Mouse (Mus musculus): ENCODE data around the gene Gsto2. TPM values are rescaled to one million over a fixed set of nuclear protein-coding genes. Genes with fewer than 3 reads are reported as not detected.

The Gsto2 gene
- total and polyA plus RNA-seq, 2 experiments from 2014 or later: 1.7 to 11.4 TPM

GRCm38 (mm10) chr19:47870102-47870666 is 4.8 kb downstream of the Gsto2 start:
- Histone ChIP-seq H3K4me1 (ENCODE audit: control insufficient read depth, insufficient read depth) (0 out of 2 replicates have a peak, but pooled peaks cover 1% of the 10 kb centered on the region), H3K9me3 (replicated peaks; ENCODE audit: control insufficient read depth, low read length) (no peaks in the 10 kb centered on the region), H3K4me2 (ENCODE audit: low read depth, low read length) (no peak overlapping the region), H3K36me3 (replicated peaks; ENCODE audit: control insufficient read depth, insufficient read depth, low read length) (no peaks in the 10 kb centered on the region), H3K27ac (ENCODE audit: low read depth) (no peak overlapping the region), H3K27me3 (ENCODE audit: control insufficient read depth, insufficient read depth, low read length) (no peaks in the 10 kb centered on the region), H3K9ac (replicated peaks; ENCODE audit: low read depth, low read length) (no peak overlapping the region), H3K4me3 (ENCODE audit: low read depth, low read length) (no peak overlapping the region)
- 59% methylated on average over 7 of the region's 7 CpGs for WGBS
- no peak for DNase-seq (ENCODE audit: low spot score)
- TF ChIP-seq CTCF (IDR thresholded peaks at IDR 0.05; ENCODE audit: low read depth): no peak
- TF ChIP-seq EP300 (IDR thresholded peaks at IDR 0.05; ENCODE audit: low read depth): no peak
- no peak for ATAC-seq (ENCODE audit: insufficient read depth, low read depth)

GRCm38 (mm10) chr19:47871515-47871914 is 6.2 kb downstream of the Gsto2 start:
- no peak for DNase-seq (ENCODE audit: low spot score)
- Histone ChIP-seq H3K27me3 (ENCODE audit: control insufficient read depth, insufficient read depth, low read length) (no peaks in the 10 kb centered on the region), H3K4me3 (ENCODE audit: low read depth, low read length) (no peak overlapping the region), H3K9ac (replicated peaks; ENCODE audit: low read depth, low read length) (no peak overlapping the region), H3K36me3 (replicated peaks; ENCODE audit: control insufficient read depth, insufficient read depth, low read length) (no peaks in the 10 kb centered on the region), H3K4me2 (ENCODE audit: low read depth, low read length) (no peak overlapping the region), H3K4me1 (ENCODE audit: control insufficient read depth, insufficient read depth) (no peaks in the 10 kb centered on the region), H3K27ac (ENCODE audit: low read depth) (no peak overlapping the region), H3K9me3 (replicated peaks; ENCODE audit: control insufficient read depth, low read length) (no peaks in the 10 kb centered on the region)
- TF ChIP-seq EP300 (IDR thresholded peaks at IDR 0.05; ENCODE audit: low read depth) (no peak), CTCF (IDR thresholded peaks at IDR 0.05; ENCODE audit: low read depth) (peak; percentile 17; the same call in 1 of the 2 replicates)
- ATAC-seq (ENCODE audit: insufficient read depth, low read depth): no peak
- 33% methylated on average over 10 of the region's 10 CpGs for WGBS

GRCm38 (mm10) chr19:47876252-47876651 is 10.9 kb downstream of the Gsto2 start:
- Histone ChIP-seq H3K27me3 (ENCODE audit: control insufficient read depth, insufficient read depth, low read length) (no peaks in the 10 kb centered on the region), H3K4me2 (ENCODE audit: low read depth, low read length) (no peak overlapping the region), H3K4me3 (ENCODE audit: low read depth, low read length) (no peak overlapping the region), H3K9me3 (replicated peaks; ENCODE audit: control insufficient read depth, low read length) (no peaks in the 10 kb centered on the region), H3K27ac (ENCODE audit: low read depth) (no peak overlapping the region), H3K36me3 (replicated peaks; ENCODE audit: control insufficient read depth, insufficient read depth, low read length) (no peaks in the 10 kb centered on the region), H3K4me1 (ENCODE audit: control insufficient read depth, insufficient read depth) (no peaks in the 10 kb centered on the region), H3K9ac (replicated peaks; ENCODE audit: low read depth, low read length) (no peak overlapping the region)
- DNase-seq (ENCODE audit: low spot score) (no peak), ATAC-seq (ENCODE audit: insufficient read depth, low read depth) (0 out of 2 replicates have a peak, but pooled peaks have one; percentile 30)
- whole genome bisulfite sequencing: 39% methylated on average over 15 of the region's 15 CpGs
- no peak for TF ChIP-seq EP300 (IDR thresholded peaks at IDR 0.05; ENCODE audit: low read depth)
- no peak for TF ChIP-seq CTCF (IDR thresholded peaks at IDR 0.05; ENCODE audit: low read depth)

DNA sequence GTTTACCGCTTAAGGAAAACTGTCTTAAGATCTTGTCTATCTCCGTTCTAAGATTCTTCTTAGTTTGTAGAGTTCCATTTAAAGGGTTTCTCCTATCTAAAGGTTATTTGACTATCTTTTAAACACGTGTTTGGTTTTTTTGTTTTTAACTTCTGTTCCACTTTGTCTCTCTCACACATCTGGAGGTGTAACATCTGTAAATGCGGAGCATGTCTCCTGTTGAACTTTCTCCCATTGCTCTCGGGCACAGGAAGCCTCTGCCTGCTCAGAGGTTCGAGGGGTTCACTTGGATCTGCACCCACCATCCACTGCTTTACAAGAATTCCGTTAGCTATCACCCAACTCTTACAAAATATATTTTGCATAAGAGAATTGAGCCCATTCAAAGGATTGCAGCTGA is 16.2 kb downstream of the Gsto2 start:
- no peak overlapping the region for H3K4me2 ChIP-seq (ENCODE audit: low read depth, low read length)
- DNase-seq (ENCODE audit: low spot score) (no peak), ATAC-seq (ENCODE audit: insufficient read depth, low read depth) (no peak)
- peaks cover 19% of the 10 kb centered on the region for H3K4me1 ChIP-seq (ENCODE audit: control insufficient read depth, insufficient read depth)
- no peak overlapping the region for H3K9ac ChIP-seq (replicated peaks; ENCODE audit: low read depth, low read length)
- H3K36me3 ChIP-seq (replicated peaks; ENCODE audit: control insufficient read depth, insufficient read depth, low read length): no peaks in the 10 kb centered on the region
- no peak overlapping the region for H3K27ac ChIP-seq (ENCODE audit: low read depth)
- 71% methylated on average over 7 of the region's 7 CpGs for WGBS
- H3K27me3 ChIP-seq (ENCODE audit: control insufficient read depth, insufficient read depth, low read length): no peaks in the 10 kb centered on the region
- H3K9me3 ChIP-seq (replicated peaks; ENCODE audit: control insufficient read depth, low read length): no peaks in the 10 kb centered on the region
- H3K4me3 ChIP-seq (ENCODE audit: low read depth, low read length): no peak overlapping the region
- no peak for TF ChIP-seq CTCF (IDR thresholded peaks at IDR 0.05; ENCODE audit: low read depth)
- TF ChIP-seq EP300 (IDR thresholded peaks at IDR 0.05; ENCODE audit: low read depth): no peak

DNA sequence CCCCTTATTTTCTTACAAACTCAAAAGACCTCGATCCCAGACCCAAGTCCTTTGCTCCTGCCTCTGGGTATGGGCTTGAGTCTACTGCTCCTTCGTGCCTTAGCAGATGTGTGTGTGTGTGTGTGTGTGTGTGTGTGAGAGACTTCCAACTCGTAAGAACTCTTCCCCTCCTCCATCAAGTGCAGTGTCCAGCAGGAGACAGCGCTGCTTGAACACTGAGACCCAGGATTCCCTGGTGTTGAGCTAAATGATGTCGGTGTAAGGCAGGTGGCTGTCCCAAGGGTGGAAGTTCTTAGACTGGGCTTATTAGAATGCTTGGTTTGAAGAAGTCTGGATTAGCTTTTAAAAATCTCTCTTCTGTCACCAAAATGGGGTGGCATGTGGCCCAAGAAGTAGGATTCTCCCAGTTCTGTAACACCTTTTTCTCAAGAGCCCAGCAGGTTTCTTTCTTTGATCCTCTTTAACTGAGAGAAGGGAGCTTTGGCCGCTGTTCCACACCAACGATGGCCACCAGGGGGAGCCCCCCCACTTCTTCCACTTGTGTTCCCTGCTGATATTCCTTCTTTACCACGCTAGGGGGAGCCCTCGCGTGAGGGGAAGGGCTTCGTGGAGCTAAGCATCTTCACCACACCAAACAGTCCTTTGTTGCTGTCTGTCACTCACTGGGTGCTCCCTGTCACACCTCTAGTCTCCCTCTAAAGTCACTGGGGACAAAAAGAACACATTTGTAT is 17.0 kb downstream of the Gsto2 start:
- no peaks in the 10 kb centered on the region for H3K36me3 ChIP-seq (replicated peaks; ENCODE audit: control insufficient read depth, insufficient read depth, low read length)
- no peak overlapping the region for H3K27ac ChIP-seq (ENCODE audit: low read depth)
- no peaks in the 10 kb centered on the region for H3K9me3 ChIP-seq (replicated peaks; ENCODE audit: control insufficient read depth, low read length)
- ATAC-seq (ENCODE audit: insufficient read depth, low read depth): peak; percentile 49; the same call in 1 of the 2 replicates
- no peak overlapping the region for H3K4me3 ChIP-seq (ENCODE audit: low read depth, low read length)
- TF ChIP-seq CTCF (IDR thresholded peaks at IDR 0.05; ENCODE audit: low read depth) (peak; percentile 100), EP300 (IDR thresholded peaks at IDR 0.05; ENCODE audit: low read depth) (no peak)
- H3K9ac ChIP-seq (replicated peaks; ENCODE audit: low read depth, low read length): no peak overlapping the region
- peaks cover 27% of the 10 kb centered on the region for H3K4me1 ChIP-seq (ENCODE audit: control insufficient read depth, insufficient read depth)
- 18% methylated on average over 11 of the region's 11 CpGs for WGBS
- DNase-seq (ENCODE audit: low spot score): peak; percentile 90
- H3K27me3 ChIP-seq (ENCODE audit: control insufficient read depth, insufficient read depth, low read length): no peaks in the 10 kb centered on the region
- no peak overlapping the region for H3K4me2 ChIP-seq (ENCODE audit: low read depth, low read length)
